In the genomic region with DNA sequence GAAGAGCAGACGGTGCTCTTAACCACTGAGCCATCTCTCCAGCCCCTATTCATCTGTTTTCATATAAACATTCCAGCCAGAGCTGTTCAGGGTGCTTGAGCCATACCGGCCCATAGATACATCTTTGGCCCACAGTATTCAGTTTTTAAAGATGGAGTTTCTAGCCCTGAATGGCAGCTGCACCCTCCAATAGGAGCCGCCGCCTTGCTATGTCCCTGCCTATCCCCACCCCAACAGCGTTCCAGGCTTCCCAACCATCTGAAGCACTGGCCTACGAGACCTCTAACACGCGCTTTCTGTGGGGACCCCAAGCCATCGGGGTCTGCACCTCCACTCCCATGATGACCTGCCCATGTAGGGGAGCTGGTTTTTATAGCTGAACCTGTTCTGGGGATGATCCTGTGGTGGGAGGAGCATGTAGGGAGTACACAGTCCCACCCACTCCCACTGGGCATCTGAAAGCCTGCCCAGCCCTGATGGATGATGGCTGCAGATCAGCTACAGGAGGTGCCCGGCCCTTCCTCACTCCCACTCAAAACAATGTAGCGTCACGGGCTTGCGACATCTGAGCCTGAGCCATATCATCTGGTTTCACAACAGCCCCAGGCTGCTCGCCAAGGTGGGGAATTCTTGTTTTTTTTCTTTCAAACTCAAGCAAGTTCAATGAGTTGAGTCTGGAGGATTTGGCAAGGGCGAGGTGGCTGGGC, we compare ENCODE assay signal across 8 mouse cellular contexts. TPM values are rescaled to one million over a fixed set of nuclear protein-coding genes. Genes with fewer than 3 reads are reported as not detected.
A peak's percentile ranks its signal among the peaks of the same experiment; 100 is the strongest.
DNase-seq lines count a peak whose midpoint lies in the region; ATAC-seq and TF ChIP-seq lines count a peak whose summit lies in the region.

No protein-coding gene starts in this region.

- TF ChIP-seq CTCF in lung, adult 2 months (IDR thresholded peaks at IDR 0.05; ENCODE audit: insufficient read depth, low read length) = no peak

- no peak overlapping the region for H3K4me2 ChIP-seq in forebrain, embryonic 11.5 days (ENCODE audit: low read depth, low read length, severe bottlenecking)

- no peaks in the 10 kb centered on the region for H3K9me3 ChIP-seq in forebrain, embryonic 11.5 days (ENCODE audit: control insufficient read depth, low read length)

- H3K9ac ChIP-seq in forebrain, embryonic 11.5 days (ENCODE audit: low read length) = no peak overlapping the region

- ATAC-seq in forebrain, embryonic 11.5 days (replicated peaks; ENCODE audit: low FRiP score) = no peak

- 68% methylated on average over 15 of the region's 15 CpGs for WGBS in lung, adult 2 months
- WGBS in forebrain, embryonic 11.5 days = 90% methylated on average over 15 of the region's 15 CpGs

- TF ChIP-seq POLR2A in lung, adult 2 months (IDR thresholded peaks at IDR 0.05; ENCODE audit: borderline replicate concordance, extremely low read depth, low read depth, low read length) = no peak

- intact Hi-C loops in left cerebral cortex, postnatal 10 days (cut with DNase I) = no loop called here

- H3K4me1 ChIP-seq in lung, adult 2 months (ENCODE audit: control insufficient read depth, insufficient read depth, low read length) = peaks cover 6% of the 10 kb centered on the region; the same call in 1 of the 2 replicates
- H3K4me1 ChIP-seq in forebrain, embryonic 11.5 days (replicated peaks; ENCODE audit: control insufficient read depth, insufficient read depth, low read length) = 0 out of 2 replicates have a peak, but pooled peaks cover 2% of the 10 kb centered on the region

- no peak overlapping the region for H3K4me3 ChIP-seq in lung, adult 2 months (replicated peaks; ENCODE audit: extremely low read depth, low read depth, low read length)
- no peak overlapping the region for H3K4me3 ChIP-seq in forebrain, embryonic 11.5 days (ENCODE audit: low read depth, low read length)

- DNase-seq in layer of hippocampus, adult 9-11 months = peak; percentile 60
- DNase-seq in layer of hippocampus, postnatal 10 days (ENCODE audit: low spot score in 2 of 2) = no peak
- peak; percentile 83 to 91 for DNase-seq in heart, adult 9 months (ENCODE audit: low spot score in 2 of 2)
- peak; percentile 86 for DNase-seq in lung, adult 2 months
- DNase-seq in testis, postnatal 14 days (ENCODE audit: low spot score) = peak; percentile 72
- DNase-seq in left cerebral cortex, postnatal 10 days (ENCODE audit: extremely low spot score in 1 of 2, low spot score in 2 of 2) = no peak
- no peak for DNase-seq in frontal cortex, postnatal 36 days (ENCODE audit: low spot score in 2 of 2)
- DNase-seq in forebrain, embryonic 11.5 days (ENCODE audit: low spot score) = no peak

- H3K27ac ChIP-seq in forebrain, embryonic 11.5 days (ENCODE audit: low read depth, low read length) = no peak overlapping the region

- no peaks in the 10 kb centered on the region; the same call in 1 of the 2 replicates for H3K36me3 ChIP-seq in forebrain, embryonic 11.5 days (ENCODE audit: control insufficient read depth, insufficient read depth, low read length)

- H3K27me3 ChIP-seq in forebrain, embryonic 11.5 days (ENCODE audit: control insufficient read depth, insufficient read depth, low read length) = no peaks in the 10 kb centered on the region

RNA-seq across cellular contexts. Expression of a gene that starts 39.7 kb away (rescaled TPM):
- total RNA-seq in layer of hippocampus, postnatal 10 days (2021) = 100 to 1,000 TPM; 192 to 224 TPM
- polyA plus RNA-seq in lung, adult 2 months (2012; rRNA removed) = 37.6 and 44.2 TPM in 2 replicates
- total RNA-seq in left cerebral cortex, postnatal 10 days (2021) = 100 to 1,000 TPM; 148 to 169 TPM
- polyA plus RNA-seq in forebrain, embryonic 11.5 days (2014; fragmentation: Nextera tagmentation; extraction: Ambion mirVana) = 97.9 and 102 TPM in 2 replicates

Comparison
In these comparisons a context has a peak if more than half of its experiments do, and no peak if none do; other contexts are left out.
1. DNase-seq: peak in layer of hippocampus, adult 9-11 months (single experiment), heart, adult 9 months (2 of 2), lung, adult 2 months (single experiment) and testis, postnatal 14 days (single experiment); none in layer of hippocampus, postnatal 10 days (0 of 2), left cerebral cortex, postnatal 10 days (0 of 2), frontal cortex, postnatal 36 days (0 of 2) and forebrain, embryonic 11.5 days (single experiment).